Mouse (Mus musculus) hindbrain, embryonic 15.5 days (tissue): Measurements from ENCODE around the gene Vmn2r90. TPM values are rescaled to one million over a fixed set of nuclear protein-coding genes. Genes with fewer than 3 reads are reported as not detected.
"Not testable (repeated sequence)": the region's sequence is repeated elsewhere in the genome, so short reads cannot be mapped to it uniquely, and the experiment has no call there.

Source experiments
- ATAC-seq: fragments of 200-750 bp; cut with Nextera tagmentation; 2 replicates; pipeline ENCODE4 v1.8.0; 2017; ENCODE audit warnings: low read depth, moderate number of reproducible peaks, moderate TSS enrichment; ENCODE audit not compliant: low FRiP score
- H3K27ac ChIP-seq: fragments of 300-500 bp; sonication (generic); replicated peaks from 2 replicates; pipeline ENCODE4 v1.5.1; 2015; ENCODE audit warnings: mild to moderate bottlenecking, inconsistent platforms
- H3K27me3 ChIP-seq: fragments of 300-500 bp; sonication (generic); 2 replicates; pipeline ENCODE4 v1.6.1; 2015; ENCODE audit warnings: control low read depth, inconsistent platforms
- H3K36me3 ChIP-seq: fragments of 300-500 bp; sonication (generic); 2 replicates; pipeline ENCODE4 v1.6.1; 2015; ENCODE audit warnings: control low read depth, inconsistent platforms
- H3K4me1 ChIP-seq: fragments of 300-500 bp; sonication (generic); replicated peaks from 2 replicates; pipeline ENCODE4 v1.6.1; 2015; ENCODE audit warnings: control low read depth, inconsistent platforms
- H3K4me2 ChIP-seq: fragments of 300-500 bp; sonication (generic); 2 replicates; pipeline ENCODE4 v1.6.1; 2015; ENCODE audit warnings: moderate library complexity, mild to moderate bottlenecking, inconsistent platforms
- H3K4me3 ChIP-seq: fragments of 300-500 bp; sonication (generic); 2 replicates; pipeline ENCODE4 v1.5.1; 2015; ENCODE audit warnings: mild to moderate bottlenecking, inconsistent platforms
- H3K9ac ChIP-seq: fragments of 300-500 bp; sonication (generic); 2 replicates; pipeline ENCODE4 v1.6.1; 2015; ENCODE audit warnings: inconsistent platforms
- H3K9me3 ChIP-seq: fragments of 300-500 bp; sonication (generic); 2 replicates; pipeline ENCODE4 v1.6.1; 2016; ENCODE audit warnings: control low read depth, inconsistent platforms
- WGBS: fragments of 180-500 bp; shearing (Covaris S2); methylation state at CpG from one replicate; pipeline ENCODE4 v1.1.7; 2015; 5-methylcytosine and 5-hydroxymethylcytosine counted together
- polyA plus RNA-seq: library from polyadenylated mRNA; unstranded; fragments of >200 nt; fragmentation: Nextera tagmentation; extraction: Ambion mirVana; gene quantifications from 2 replicates; pipeline ENCODE4 v1.2.1, GENCODE M21; 2015

Gene Vmn2r90
- polyA plus RNA-seq, result 0.05 TPM in 1 of 2 replicates, not detected in the other

DNA sequence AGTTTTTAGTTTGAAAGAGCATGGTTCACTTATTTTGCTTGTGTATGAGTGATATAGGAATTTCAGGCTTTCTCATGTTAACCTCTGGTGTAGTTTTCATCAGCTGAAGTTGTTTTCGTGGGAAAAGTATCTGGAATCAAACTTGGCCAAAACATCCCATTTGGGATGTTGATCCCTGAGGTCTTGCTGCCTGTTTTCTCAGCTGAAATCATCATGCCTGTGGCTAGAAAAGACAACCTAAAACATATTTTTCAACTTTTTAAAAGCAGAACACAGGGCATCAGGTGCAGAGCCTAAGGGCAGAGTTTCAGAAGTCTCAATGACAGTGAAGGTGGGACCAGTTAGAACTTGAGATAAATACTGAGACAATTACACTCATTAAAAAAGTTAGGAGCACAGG lies at the start of gene Vmn2r90:
Gene Vmn2r90, plus strand, starts transcription at position 301 of the 400 bp plus-strand sequence.
- Histone ChIP-seq H3K9ac (no peak within 1 kb of the TSS), H3K4me2 (no peak within 1 kb of the TSS), H3K9me3 (no peaks in the 10 kb centered on the region), H3K4me3 (no peak within 1 kb of the TSS), H3K27me3 (no peaks in the 10 kb centered on the region), H3K4me1 (no peaks in the 10 kb centered on the region), H3K36me3 (no peaks in the 10 kb centered on the region), H3K27ac (no peak within 1 kb of the TSS)
- no peak for ATAC-seq
- 83% methylated on average over 1 of the region's 1 CpGs for WGBS

DNA sequence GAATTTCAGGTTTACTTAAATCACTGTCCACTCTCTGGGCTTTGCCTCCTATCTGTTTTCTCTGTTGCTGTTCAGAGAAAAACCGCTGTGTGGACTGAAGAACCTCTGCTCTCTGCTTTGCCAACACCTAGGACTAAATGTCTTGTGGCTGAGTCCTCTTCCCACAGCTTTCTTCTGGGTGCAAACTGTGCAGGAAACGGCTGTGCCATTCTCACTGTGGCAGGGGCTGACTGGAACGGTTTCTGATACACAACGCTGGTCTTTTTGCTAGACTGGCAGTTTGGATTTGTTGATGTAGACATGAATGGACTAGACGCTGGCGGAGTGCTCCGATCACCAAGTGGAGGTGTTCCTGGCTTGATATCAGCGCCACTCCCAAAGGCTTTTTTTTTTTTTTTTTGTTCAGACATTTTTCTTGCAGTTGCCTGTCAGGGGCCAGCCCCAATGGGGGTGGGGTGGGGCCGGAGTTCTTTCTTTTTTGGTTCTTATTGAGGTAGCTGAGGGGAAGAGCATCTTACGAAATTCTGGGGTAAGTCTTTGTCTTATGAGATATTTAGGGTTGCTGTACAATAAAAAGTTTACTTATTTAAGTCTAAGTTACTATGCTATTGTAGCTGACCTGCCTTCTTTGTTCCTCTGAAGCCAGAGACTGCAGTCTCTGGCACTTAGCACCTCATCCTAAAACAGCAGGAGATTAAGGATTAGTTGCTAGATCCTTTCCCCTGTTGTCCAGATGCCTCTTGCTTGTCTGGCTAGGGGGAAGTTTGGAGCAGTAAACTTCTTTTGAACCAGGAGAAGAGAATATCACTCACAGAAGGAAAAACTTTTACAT lies 48.3 kb upstream of the Vmn2r90 start:
- H3K4me3 ChIP-seq, result no peak overlapping the region
- ATAC-seq, result no peak
- no peaks in the 10 kb centered on the region for H3K27me3 ChIP-seq
- no peak overlapping the region for H3K27ac ChIP-seq
- no peak overlapping the region for H3K9ac ChIP-seq
- WGBS, result 38% methylated on average over 10 of the region's 10 CpGs
- H3K4me2 ChIP-seq, result no peak overlapping the region
- H3K4me1 ChIP-seq, result no peaks in the 10 kb centered on the region
- 0 out of 2 replicates have a peak, but pooled peaks cover 2% of the 10 kb centered on the region for H3K9me3 ChIP-seq
- no peaks in the 10 kb centered on the region for H3K36me3 ChIP-seq

DNA sequence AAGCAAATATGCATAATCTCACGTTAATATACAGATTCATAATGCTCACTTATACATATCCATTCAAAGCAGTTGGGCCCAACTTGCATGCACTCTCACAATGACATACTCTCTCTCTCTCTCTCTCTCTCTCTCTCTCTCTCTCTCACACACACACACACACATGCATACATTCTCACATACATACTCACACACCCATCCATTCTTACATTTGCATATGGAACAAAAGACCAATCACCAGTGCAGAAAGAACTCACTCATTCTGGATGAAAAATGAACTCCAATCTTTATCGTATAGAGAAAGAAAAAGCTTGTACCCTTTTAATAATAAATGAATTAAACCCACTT lies 47.7 kb upstream of the Vmn2r90 start:
- 26% methylated on average over 2 of the region's 2 CpGs for WGBS
- Histone ChIP-seq H3K27me3 (no peaks in the 10 kb centered on the region), H3K4me3 (no peak overlapping the region), H3K4me1 (no peaks in the 10 kb centered on the region), H3K9me3 (0 out of 2 replicates have a peak, but pooled peaks cover 5% of the 10 kb centered on the region), H3K9ac (no peak overlapping the region), H3K27ac (no peak overlapping the region), H3K4me2 (no peak overlapping the region), H3K36me3 (no peaks in the 10 kb centered on the region)
- ATAC-seq, result no peak

DNA sequence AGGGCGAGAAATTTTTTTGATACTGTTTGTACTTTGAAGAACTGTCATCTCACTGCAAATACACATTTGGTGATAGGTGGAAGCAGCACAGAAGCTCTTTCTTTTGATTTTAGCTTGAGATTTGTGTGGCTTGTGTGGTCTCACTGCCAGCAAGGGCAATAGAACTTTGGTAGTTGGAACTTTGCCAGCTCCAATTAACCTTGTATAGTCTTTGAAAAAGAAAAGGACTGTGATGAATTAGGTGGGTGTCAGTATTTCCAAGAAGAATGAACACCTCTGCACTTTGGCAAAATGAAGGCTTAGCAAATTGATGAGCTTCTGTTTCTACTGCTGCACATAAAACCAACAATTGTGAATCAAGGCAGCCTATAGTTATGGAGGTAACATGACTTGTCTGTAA lies 24.8 kb upstream of the Vmn2r90 start:
- Histone ChIP-seq H3K36me3 (no peaks in the 10 kb centered on the region), H3K27me3 (no peaks in the 10 kb centered on the region), H3K9me3 (no peaks in the 10 kb centered on the region), H3K27ac (no peak overlapping the region), H3K4me3 (no peak overlapping the region), H3K4me1 (no peaks in the 10 kb centered on the region), H3K9ac (no peak overlapping the region), H3K4me2 (no peak overlapping the region)
- no peak for ATAC-seq
- WGBS, result 98% methylated on average over 1 of the region's 1 CpGs

DNA sequence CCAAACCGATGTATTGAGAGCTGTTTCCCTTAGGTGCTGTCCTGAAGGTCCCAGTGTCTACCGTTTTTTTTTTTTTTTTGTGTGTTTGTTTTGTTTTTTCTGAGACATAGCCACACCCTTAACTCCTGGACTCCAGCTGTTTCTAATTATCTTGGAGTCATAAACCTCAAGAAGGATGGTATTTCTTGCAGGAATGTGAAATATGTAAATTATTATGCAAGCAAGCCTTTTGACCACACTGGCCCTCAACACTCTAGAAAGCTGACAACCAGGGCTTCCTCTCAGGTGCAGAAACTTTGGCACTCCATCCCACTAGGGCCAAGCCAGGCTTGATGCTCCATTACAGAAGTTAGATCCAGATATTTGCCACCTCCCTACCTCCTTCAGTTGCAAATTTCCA lies 12.9 kb upstream of the Vmn2r90 start:
- no peaks in the 10 kb centered on the region for H3K9me3 ChIP-seq
- H3K9ac ChIP-seq, result no peak overlapping the region
- 75% methylated on average over 2 of the region's 2 CpGs for WGBS
- H3K36me3 ChIP-seq, result no peaks in the 10 kb centered on the region
- H3K27ac ChIP-seq, result no peak overlapping the region
- no peak for ATAC-seq
- H3K4me1 ChIP-seq, result no peaks in the 10 kb centered on the region
- no peaks in the 10 kb centered on the region for H3K27me3 ChIP-seq
- H3K4me2 ChIP-seq, result no peak overlapping the region
- no peak overlapping the region for H3K4me3 ChIP-seq

DNA sequence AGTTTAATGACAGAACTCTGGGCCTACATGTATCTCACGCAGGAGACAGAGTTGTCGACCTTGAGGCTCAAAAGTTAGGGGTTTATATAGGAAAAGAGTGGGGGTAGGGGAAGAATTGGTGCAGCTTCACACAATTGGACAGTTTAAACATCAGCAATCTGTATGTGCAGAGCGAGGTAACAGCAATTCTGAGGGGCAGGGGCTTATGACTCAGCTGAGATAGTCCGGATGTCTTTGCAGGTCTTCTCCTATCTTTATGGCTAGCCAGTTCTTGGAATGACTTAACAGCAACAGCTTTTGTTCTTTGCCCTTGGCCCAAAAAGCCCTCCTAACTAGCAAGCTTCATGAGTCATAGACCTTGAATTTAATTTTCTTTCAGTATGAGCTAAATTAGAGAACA lies 28.8 kb downstream of the Vmn2r90 start:
- ATAC-seq, H3K4me3 ChIP-seq, H3K4me1 ChIP-seq, H3K36me3 ChIP-seq, H3K9ac ChIP-seq, H3K9me3 ChIP-seq, H3K27ac ChIP-seq, H3K4me2 ChIP-seq, H3K27me3 ChIP-seq: not testable (repeated sequence)
- 84% methylated on average over 4 of the region's 4 CpGs for WGBS

DNA sequence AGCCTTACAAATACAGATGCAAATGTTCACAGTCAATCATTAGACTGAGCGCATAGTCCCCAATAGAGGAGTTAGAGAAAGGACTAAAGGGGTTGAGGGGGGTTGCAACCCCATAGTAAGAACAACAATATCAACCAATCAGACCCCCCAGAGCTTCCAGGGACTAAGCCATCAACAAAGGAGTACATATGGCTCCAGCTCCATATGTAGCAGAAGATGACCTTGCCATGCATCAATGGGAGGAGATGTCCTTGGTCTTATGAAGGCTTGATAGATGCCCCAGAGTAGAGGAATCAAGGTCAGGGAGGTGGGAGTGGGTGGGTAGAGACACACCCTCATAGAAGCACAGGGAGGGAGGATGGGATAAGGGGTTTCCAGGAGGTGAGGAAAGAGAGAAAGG lies 35.1 kb downstream of the Vmn2r90 start:
- no peaks in the 10 kb centered on the region for H3K4me1 ChIP-seq
- ATAC-seq, result no peak
- 88% methylated on average over 1 of the region's 1 CpGs for WGBS

DNA sequence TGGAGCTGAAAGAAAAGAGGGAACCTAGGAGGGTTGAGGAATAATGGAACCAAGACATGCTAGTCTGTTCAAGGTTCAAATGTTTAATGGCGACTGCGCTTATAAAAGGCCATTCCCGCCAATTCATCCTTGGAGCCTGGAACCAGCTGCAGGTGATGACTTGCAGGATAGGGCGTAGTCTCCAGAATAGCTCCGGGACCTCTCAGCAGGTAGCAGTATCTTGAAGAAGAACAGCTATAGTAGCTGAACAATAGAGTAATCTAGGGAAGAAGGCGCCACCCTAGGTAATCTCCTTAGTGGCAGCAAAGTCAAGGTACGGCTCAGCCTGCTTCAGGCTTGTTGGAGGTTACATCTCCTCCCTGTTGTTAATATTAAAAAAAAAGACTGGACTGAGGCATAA lies 35.8 kb downstream of the Vmn2r90 start:
- H3K27me3 ChIP-seq, H3K27ac ChIP-seq, H3K9ac ChIP-seq, H3K9me3 ChIP-seq, H3K4me2 ChIP-seq, H3K36me3 ChIP-seq, H3K4me3 ChIP-seq, ATAC-seq, H3K4me1 ChIP-seq: not testable (repeated sequence)
- 93% methylated on average over 7 of the region's 7 CpGs for WGBS

More for the DNA sequence above, 35.1 kb downstream of the Vmn2r90 start:
- Histone ChIP-seq H3K4me2 (no peak overlapping the region), H3K4me3 (no peak overlapping the region), H3K27me3 (no peaks in the 10 kb centered on the region), H3K9me3 (no peaks in the 10 kb centered on the region), H3K9ac (no peak overlapping the region), H3K36me3 (no peaks in the 10 kb centered on the region), H3K27ac (no peak overlapping the region)

DNA sequence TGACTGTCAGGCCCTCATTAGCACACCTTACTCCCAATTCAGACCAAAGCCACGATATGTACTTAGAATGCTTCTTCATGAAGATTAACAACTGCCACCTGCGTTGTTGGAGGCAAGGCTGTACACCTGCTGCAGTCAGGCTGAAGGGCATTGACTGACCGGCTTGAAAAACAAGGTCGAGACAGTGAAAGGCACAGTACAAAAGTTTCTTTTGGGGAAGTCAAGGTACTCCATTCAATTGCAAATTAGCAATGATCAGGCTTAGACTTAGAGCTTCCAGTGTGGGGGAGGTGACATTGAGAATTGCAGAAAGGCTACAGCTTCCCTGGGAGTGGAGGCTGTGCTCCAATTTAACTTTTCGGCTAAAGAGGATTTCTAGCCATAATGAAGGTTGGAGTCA lies 36.4 kb downstream of the Vmn2r90 start:
- not testable (repeated sequence) for H3K4me2 ChIP-seq, H3K9me3 ChIP-seq, H3K36me3 ChIP-seq, H3K4me3 ChIP-seq, ATAC-seq, H3K27me3 ChIP-seq, H3K9ac ChIP-seq, H3K4me1 ChIP-seq, H3K27ac ChIP-seq
- WGBS, result 84% methylated on average over 5 of the region's 5 CpGs

DNA sequence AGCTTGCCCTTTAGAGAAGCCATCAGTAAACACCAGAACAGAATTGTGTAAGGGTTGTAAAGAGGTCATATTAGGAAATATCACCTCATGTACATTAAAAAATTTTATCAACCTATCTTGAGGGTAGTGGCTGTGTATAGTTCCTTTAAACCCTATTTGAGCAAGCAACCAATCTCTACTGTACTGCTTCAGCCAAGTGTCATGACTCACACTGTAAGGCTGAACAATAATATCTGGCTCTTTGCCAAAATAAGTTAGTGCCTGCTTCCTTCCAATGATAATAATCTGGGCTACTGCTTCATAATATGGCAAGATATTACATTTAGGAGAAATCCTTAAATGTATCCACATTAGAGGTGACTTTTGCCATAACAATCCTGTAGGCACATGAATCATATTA lies 38.0 kb downstream of the Vmn2r90 start:
- not testable (repeated sequence) for H3K4me3 ChIP-seq, H3K9me3 ChIP-seq, H3K9ac ChIP-seq, ATAC-seq, H3K4me2 ChIP-seq, H3K36me3 ChIP-seq, H3K4me1 ChIP-seq, H3K27ac ChIP-seq, H3K27me3 ChIP-seq

DNA sequence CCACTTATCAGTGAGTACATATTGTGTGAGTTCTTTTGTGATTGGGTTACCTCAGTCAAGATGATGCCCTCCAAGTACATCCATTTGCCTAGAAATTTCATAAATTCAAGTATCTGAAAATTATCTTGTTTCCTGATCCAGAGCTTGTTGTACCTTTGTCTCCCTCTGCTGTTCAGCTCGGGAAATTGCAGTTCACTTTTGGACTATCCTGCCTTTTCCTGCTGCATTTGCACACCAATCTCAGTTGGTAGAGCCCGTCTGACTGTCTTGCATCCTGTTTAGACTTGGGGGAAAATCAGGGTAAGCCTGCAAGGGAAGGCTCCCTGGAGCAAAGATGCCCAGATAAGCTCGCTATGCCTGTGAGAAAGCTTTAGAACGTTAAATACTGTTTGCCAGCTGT lies 45.8 kb downstream of the Vmn2r90 start:
- not testable (repeated sequence) for H3K4me3 ChIP-seq, ATAC-seq, H3K36me3 ChIP-seq, H3K27ac ChIP-seq, H3K9me3 ChIP-seq, H3K27me3 ChIP-seq, H3K4me1 ChIP-seq, H3K4me2 ChIP-seq, H3K9ac ChIP-seq
- 6% methylated on average over 4 of the region's 4 CpGs for WGBS

DNA sequence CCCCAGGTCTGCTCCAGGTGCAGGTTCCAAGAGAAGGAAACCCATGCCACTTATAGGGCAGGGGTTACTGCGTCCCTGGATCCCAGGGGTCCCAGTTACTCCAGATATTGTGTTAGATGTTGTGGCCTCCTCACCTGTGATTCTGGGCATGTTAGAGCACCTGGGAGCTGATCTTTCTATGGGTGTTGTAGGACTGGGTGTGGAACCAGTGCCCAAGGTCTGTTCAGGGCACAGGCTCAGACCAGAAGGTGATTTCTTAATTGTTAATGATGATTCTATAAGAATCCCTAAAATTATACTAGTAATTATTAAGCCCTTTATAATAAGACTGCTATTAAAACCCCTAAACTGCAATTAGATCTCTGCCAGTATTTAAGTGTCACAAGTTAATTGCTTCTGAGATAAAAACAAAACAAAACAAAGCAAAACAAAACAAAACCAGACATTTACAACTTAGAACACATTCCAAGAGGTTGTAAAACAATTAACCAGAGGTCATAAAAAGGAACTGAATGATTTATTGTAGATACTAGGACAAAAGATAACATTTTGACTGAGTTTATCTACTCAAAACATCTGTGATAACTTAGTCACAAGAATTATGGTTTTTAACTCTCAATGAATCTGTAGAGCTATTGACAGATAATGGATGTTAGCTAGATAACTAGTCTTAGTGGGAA lies 59.2 kb downstream of the Vmn2r90 start:
- Histone ChIP-seq H3K4me3 (no peak overlapping the region), H3K27ac (no peak overlapping the region), H3K9me3 (no peaks in the 10 kb centered on the region), H3K27me3 (no peaks in the 10 kb centered on the region), H3K4me2 (no peak overlapping the region), H3K9ac (no peak overlapping the region), H3K4me1 (no peaks in the 10 kb centered on the region), H3K36me3 (no peaks in the 10 kb centered on the region)
- WGBS, result 83% methylated on average over 1 of the region's 1 CpGs
- no peak for ATAC-seq
